Mouse (Mus musculus): ENCODE data around the gene Mb21d2.

DNA sequence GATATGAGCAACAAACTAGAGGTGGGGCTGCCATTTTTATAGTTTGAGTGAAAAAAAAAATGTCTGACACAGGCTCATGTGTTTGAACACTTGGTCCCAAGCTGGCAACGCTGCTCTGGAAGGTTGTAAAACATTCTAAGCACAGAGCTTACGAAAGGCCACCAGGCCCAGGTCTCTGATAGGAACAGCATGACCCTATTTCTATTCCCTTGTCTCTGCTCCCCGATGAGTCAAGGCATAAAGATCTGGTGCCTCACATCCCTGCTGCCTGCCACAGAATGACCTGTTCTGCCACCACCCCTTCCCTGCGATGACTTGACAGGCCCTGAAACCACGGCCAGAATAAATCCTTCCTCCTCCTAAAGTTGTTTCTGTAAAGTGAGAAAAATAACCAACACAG, 59.0 kb downstream of the Mb21d2 start:
- TF ChIP-seq POLR2A (IDR thresholded peaks at IDR 0.05; ENCODE audit: insufficient read depth, low read depth, low read length) (no peak), EP300 (IDR thresholded peaks at IDR 0.05; ENCODE audit: insufficient read depth, low read depth, low read length) (no peak), CTCF (IDR thresholded peaks at IDR 0.05) (no peak)

All from heart, adult 2 months (tissue).